Mouse (Mus musculus): ENCODE results near the gene Satb2. TPM values are rescaled to one million over a fixed set of nuclear protein-coding genes. Genes with fewer than 3 reads are reported as not detected.

Gene Satb2
- polyA plus RNA-seq, 1 experiment from 2014 or later, result 5.1 TPM

DNA sequence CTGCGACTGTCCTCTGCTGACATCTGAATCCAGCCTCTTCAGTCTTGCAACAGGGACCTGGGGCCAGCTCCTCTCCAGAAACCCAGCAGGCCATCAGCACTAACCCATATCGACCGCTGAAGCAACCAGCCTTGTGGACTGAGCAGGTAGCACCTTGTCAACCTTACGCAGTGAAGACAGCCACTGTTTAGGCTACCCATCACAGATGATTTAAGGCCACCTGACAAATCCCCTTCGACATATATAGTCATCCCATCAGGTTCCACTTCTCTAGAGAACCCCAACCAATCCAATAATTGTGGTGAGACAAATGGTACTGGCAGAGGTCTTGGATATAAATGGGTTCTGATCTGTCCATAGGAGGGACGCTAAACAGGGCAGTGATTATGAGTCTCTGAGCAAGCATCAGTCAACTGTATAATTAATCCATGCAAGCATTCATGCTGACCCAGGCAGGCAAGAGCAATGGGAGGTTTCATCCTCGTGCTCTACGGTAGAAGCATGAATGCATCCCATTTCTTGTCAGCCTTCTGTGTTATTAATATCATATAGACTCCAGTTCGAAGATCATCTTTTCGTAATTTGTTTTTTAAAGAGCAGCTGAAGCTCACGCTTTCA lies 229.5 kb downstream of the Satb2 start:
- ChIA-PET POLR2A (no interaction called here), CTCF (interaction anchor here (1.3 kb wide), 1 partner anchor 244 kb away, joined by 3 read pairs; no protein-coding TSS in a partner anchor)
- ATAC-seq, result no peak
- no peak for DNase-seq (ENCODE audit: low read depth, low spot score)
- peaks cover 20% of the 10 kb centered on the region for H3K27me3 ChIP-seq
- TF ChIP-seq CTCF (IDR thresholded peaks at IDR 0.05), result no peak
- in situ Hi-C loops (cut with MboI; ENCODE audit: low pct_unique_long_range_greater_than_20kb), result no loop called here

Data from Patski (cell line).